In genomic region chr2:106692405-106692782, GRCm38 (mm10) we compare ENCODE assay signal across 9 mouse cellular contexts. TPM values are rescaled to one million over a fixed set of nuclear protein-coding genes. Genes with fewer than 3 reads are reported as not detected.
DNase-seq lines count a peak whose midpoint lies in the region; ATAC-seq and TF ChIP-seq lines count a peak whose summit lies in the region.
"Had no signal": no experiment of that assay in that cellular context is flagged by ENCODE, and none has a peak within 500 bp of the region (broad histone marks: within the 10 kb centered on the region; RNA-seq: fewer than 3 reads in every experiment).

No protein-coding gene starts in this region.

- peak; percentile 6 for DNase-seq in cerebellum, adult 11 months
- no peak for DNase-seq in cerebellum, postnatal 36 days
- DNase-seq in retina, embryonic 14.5 days (ENCODE audit: low spot score) = peak; percentile 32
- DNase-seq in retina, postnatal 1 day = no peak
- DNase-seq in frontal cortex, postnatal 25 days (ENCODE audit: low spot score in 2 of 2) = no peak
- DNase-seq in gastrocnemius, postnatal 4 days (ENCODE audit: low spot score in 2 of 2) = no peak

- H3K4me3 ChIP-seq in intestine, postnatal 0 days (ENCODE audit: low read depth, low read length) = peak overlapping the region; percentile 83
- peak overlapping the region; percentile 68; the same call in 1 of the 2 replicates for H3K4me3 ChIP-seq in olfactory bulb, adult 2 months (ENCODE audit: insufficient read depth, low read depth, low read length)
- H3K4me3 ChIP-seq: myocyte had no signal

- 0 out of 2 replicates have a peak, but pooled peaks cover 3% of the 10 kb centered on the region for H3K4me1 ChIP-seq in intestine, postnatal 0 days (replicated peaks; ENCODE audit: control insufficient read depth, insufficient read depth, low read length)
- H3K4me1 ChIP-seq in olfactory bulb, adult 2 months (ENCODE audit: control insufficient read depth, insufficient read depth, low read length) = peaks cover 10% of the 10 kb centered on the region

- no peak for TF ChIP-seq CTCF in intestine, postnatal 0 days (IDR thresholded peaks at IDR 0.05; ENCODE audit: low read depth)
- TF ChIP-seq CTCF in olfactory bulb, adult 2 months (IDR thresholded peaks at IDR 0.05; ENCODE audit: insufficient read depth, low read depth, low read length) = no peak

- peaks cover 7% of the 10 kb centered on the region; the same call in 1 of the 2 replicates for H3K27me3 ChIP-seq in intestine, postnatal 0 days (replicated peaks; ENCODE audit: control insufficient read depth, insufficient read depth, low read length)

- peak overlapping the region; percentile 100 for H3K4me2 ChIP-seq in intestine, postnatal 0 days (replicated peaks; ENCODE audit: low read depth)

- no peaks in the 10 kb centered on the region for H3K9me3 ChIP-seq in intestine, postnatal 0 days (ENCODE audit: control insufficient read depth)

- no peak for TF ChIP-seq POLR2A in olfactory bulb, adult 2 months (IDR thresholded peaks at IDR 0.05; ENCODE audit: insufficient read depth, low read depth, low read length)

- no peaks in the 10 kb centered on the region for H3K36me3 ChIP-seq in intestine, postnatal 0 days (ENCODE audit: control insufficient read depth, insufficient read depth)

- WGBS in intestine, postnatal 0 days = 16% methylated on average over 14 of the region's 14 CpGs
- WGBS in olfactory bulb, adult 2 months = 13% methylated on average over 14 of the region's 14 CpGs

- H3K9ac ChIP-seq in intestine, postnatal 0 days (ENCODE audit: low read depth, low read length) = no peak overlapping the region

- no peak overlapping the region for H3K27ac ChIP-seq in intestine, postnatal 0 days (ENCODE audit: low read depth, low read length)
- no peak overlapping the region for H3K27ac ChIP-seq in olfactory bulb, adult 2 months (ENCODE audit: insufficient read depth, low read depth, low read length)

- ATAC-seq in intestine, postnatal 0 days = no peak

RNA-seq across cellular contexts. Expression of gene Mpped2, which starts 0.7 kb away (rescaled TPM):
- 8.0 and 8.2 TPM in 2 replicates for polyA plus RNA-seq in intestine, postnatal 0 days (2015; fragmentation: Nextera tagmentation; extraction: Ambion mirVana)
- not detected in 2 replicates for polyA plus RNA-seq in olfactory bulb, adult 2 months (2012; ENCODE audit: insufficient read depth, insufficient read length, low replicate concordance, missing spikeins)
- total RNA-seq in gastrocnemius, postnatal 4 days (2021) = 1 to 10 TPM; 5.4 to 6.9 TPM
- polyA plus RNA-seq: myocyte had no signal

Comparison
In these comparisons a context has a peak if more than half of its experiments do, and no peak if none do; other contexts are left out.
1. DNase-seq: peak in cerebellum, adult 11 months (single experiment) and retina, embryonic 14.5 days (single experiment); none in cerebellum, postnatal 36 days (0 of 2), retina, postnatal 1 day (single experiment), frontal cortex, postnatal 25 days (0 of 2) and gastrocnemius, postnatal 4 days (0 of 2).